Mouse (Mus musculus) limb, embryonic 13.5 days (tissue): ENCODE results near the gene Inppl1. TPM values are rescaled to one million over a fixed set of nuclear protein-coding genes. Genes with fewer than 3 reads are reported as not detected.
A peak's percentile ranks its signal among the peaks of the same experiment; 100 is the strongest.

Source experiments
- ATAC-seq: fragments of 200-750 bp; cut with Nextera tagmentation; 2 replicates; pipeline ENCODE4 v1.8.0; 2017; ENCODE audit warnings: low read depth, moderate number of reproducible peaks, moderate TSS enrichment; ENCODE audit not compliant: low FRiP score
- H3K27ac ChIP-seq: fragments of 300-500 bp; sonication (generic); 2 replicates; pipeline ENCODE4 v1.5.1; 2015; ENCODE audit warnings: inconsistent platforms, mild to moderate bottlenecking, moderate library complexity
- H3K27me3 ChIP-seq: fragments of 300-500 bp; sonication (generic); 2 replicates; pipeline ENCODE4 v1.6.1; 2015; ENCODE audit warnings: mild to moderate bottlenecking, inconsistent platforms
- H3K36me3 ChIP-seq: fragments of 300-500 bp; sonication (generic); 2 replicates; pipeline ENCODE4 v1.6.1; 2015; ENCODE audit warnings: inconsistent platforms, mild to moderate bottlenecking, moderate library complexity
- H3K4me1 ChIP-seq: fragments of 300-500 bp; sonication (generic); 2 replicates; pipeline ENCODE4 v1.6.1; 2015; ENCODE audit warnings: inconsistent platforms
- H3K4me2 ChIP-seq: fragments of 300-500 bp; sonication (generic); replicated peaks from 2 replicates; pipeline ENCODE4 v1.6.1; 2015; ENCODE audit warnings: inconsistent platforms, mild to moderate bottlenecking, moderate library complexity
- H3K4me3 ChIP-seq: fragments of 300-500 bp; sonication (generic); 2 replicates; pipeline ENCODE4 v1.5.1; 2015; ENCODE audit warnings: moderate library complexity, mild to moderate bottlenecking, inconsistent platforms
- H3K9ac ChIP-seq: fragments of 300-500 bp; sonication (generic); 2 replicates; pipeline ENCODE4 v1.6.1; 2015; ENCODE audit warnings: mild to moderate bottlenecking, inconsistent platforms
- H3K9me3 ChIP-seq: fragments of 300-500 bp; sonication (generic); 2 replicates; pipeline ENCODE4 v1.6.1; 2016; ENCODE audit warnings: inconsistent platforms
- WGBS: fragments of 180-500 bp; shearing (Covaris S2); methylation state at CpG from one replicate; pipeline ENCODE4 v1.1.7; 2015; 5-methylcytosine and 5-hydroxymethylcytosine counted together
- polyA plus RNA-seq: library from polyadenylated mRNA; unstranded; fragments of >200 nt; fragmentation: Nextera tagmentation; extraction: Ambion mirVana; gene quantifications from 2 replicates; pipeline ENCODE4 v1.2.1, GENCODE M21; 2015

The Inppl1 gene
- 60.0 and 70.3 TPM in 2 replicates for polyA plus RNA-seq

- peak within 1 kb of the TSS; percentile 99 for H3K27ac ChIP-seq
- ATAC-seq, result peak; percentile 82
- peak within 1 kb of the TSS; percentile 69 for H3K4me2 ChIP-seq
- peak within 1 kb of the TSS; percentile 96 for H3K4me3 ChIP-seq
- H3K36me3 ChIP-seq, result peaks cover 18% of the 10 kb centered on the region
- no peaks in the 10 kb centered on the region for H3K9me3 ChIP-seq
- H3K4me1 ChIP-seq, result peaks cover 36% of the 10 kb centered on the region
- H3K27me3 ChIP-seq, result no peaks in the 10 kb centered on the region
- peak within 1 kb of the TSS; percentile 98 for H3K9ac ChIP-seq
- WGBS, result under 1% methylated on average over 64 of the region's 64 CpGs
These were observed at the start of gene Inppl1 for GRCm38 (mm10) chr7:101837606-101838471. Gene Inppl1 (minus strand): TSS chr7:101838229.

- Histone ChIP-seq H3K4me3 (no peak overlapping the region), H3K27ac (no peak overlapping the region), H3K9ac (no peak overlapping the region), H3K9me3 (no peaks in the 10 kb centered on the region), H3K27me3 (no peaks in the 10 kb centered on the region), H3K4me2 (no peak overlapping the region), H3K4me1 (no peaks in the 10 kb centered on the region), H3K36me3 (no peaks in the 10 kb centered on the region)
- WGBS, result 85% methylated on average over 6 of the region's 6 CpGs
- no peak for ATAC-seq
These were observed 48.2 kb upstream of the Inppl1 start for GRCm38 (mm10) chr7:101886274-101886673.

- no peak overlapping the region for H3K27ac ChIP-seq
- no peak overlapping the region for H3K4me2 ChIP-seq
- WGBS, result 89% methylated on average over 4 of the region's 4 CpGs
- no peaks in the 10 kb centered on the region for H3K4me1 ChIP-seq
- ATAC-seq, result no peak
- H3K4me3 ChIP-seq, result no peak overlapping the region
- H3K36me3 ChIP-seq, result no peaks in the 10 kb centered on the region
- H3K27me3 ChIP-seq, result no peaks in the 10 kb centered on the region
- no peak overlapping the region for H3K9ac ChIP-seq
- no peaks in the 10 kb centered on the region for H3K9me3 ChIP-seq
These were observed 46.1 kb upstream of the Inppl1 start for GRCm38 (mm10) chr7:101884160-101884559.

- Histone ChIP-seq H3K27me3 (no peaks in the 10 kb centered on the region), H3K36me3 (no peaks in the 10 kb centered on the region), H3K4me1 (no peaks in the 10 kb centered on the region), H3K9ac (no peak overlapping the region), H3K4me3 (no peak overlapping the region), H3K9me3 (no peaks in the 10 kb centered on the region), H3K27ac (no peak overlapping the region), H3K4me2 (no peak overlapping the region)
- 67% methylated on average over 9 of the region's 9 CpGs for WGBS
- no peak for ATAC-seq
These were observed 44.6 kb upstream of the Inppl1 start for GRCm38 (mm10) chr7:101882413-101883154.

GRCm38 (mm10) chr7:101880855-101881254 is 42.8 kb upstream of the Inppl1 start:
- ATAC-seq, result no peak
- Histone ChIP-seq H3K27me3 (no peaks in the 10 kb centered on the region), H3K9ac (no peak overlapping the region), H3K36me3 (no peaks in the 10 kb centered on the region), H3K4me1 (no peaks in the 10 kb centered on the region), H3K4me3 (no peak overlapping the region), H3K27ac (no peak overlapping the region), H3K4me2 (no peak overlapping the region), H3K9me3 (no peaks in the 10 kb centered on the region)
- 81% methylated on average over 4 of the region's 4 CpGs for WGBS

GRCm38 (mm10) chr7:101875978-101876377 is 37.9 kb upstream of the Inppl1 start:
- H3K4me2 ChIP-seq, result no peak overlapping the region
- H3K9me3 ChIP-seq, result no peaks in the 10 kb centered on the region
- 76% methylated on average over 1 of the region's 1 CpGs for WGBS
- H3K36me3 ChIP-seq, result no peaks in the 10 kb centered on the region
- H3K9ac ChIP-seq, result no peak overlapping the region
- H3K4me1 ChIP-seq, result no peaks in the 10 kb centered on the region
- H3K27me3 ChIP-seq, result no peaks in the 10 kb centered on the region
- ATAC-seq, result no peak
- H3K4me3 ChIP-seq, result no peak overlapping the region
- no peak overlapping the region for H3K27ac ChIP-seq

GRCm38 (mm10) chr7:101871296-101871695 is 33.3 kb upstream of the Inppl1 start:
- Histone ChIP-seq H3K4me2 (no peak overlapping the region), H3K4me1 (no peaks in the 10 kb centered on the region), H3K27me3 (no peaks in the 10 kb centered on the region), H3K9ac (no peak overlapping the region), H3K4me3 (no peak overlapping the region), H3K27ac (no peak overlapping the region), H3K9me3 (no peaks in the 10 kb centered on the region), H3K36me3 (no peaks in the 10 kb centered on the region)
- ATAC-seq, result no peak
- 91% methylated on average over 3 of the region's 3 CpGs for WGBS

- H3K4me3 ChIP-seq, result no peak within 1 kb of the TSS
- H3K9me3 ChIP-seq, result no peaks in the 10 kb centered on the region
- H3K27ac ChIP-seq, result no peak within 1 kb of the TSS
- no peaks in the 10 kb centered on the region for H3K4me1 ChIP-seq
- H3K27me3 ChIP-seq, result no peaks in the 10 kb centered on the region
- 41% methylated on average over 2 of the region's 2 CpGs for WGBS
- H3K9ac ChIP-seq, result no peak within 1 kb of the TSS
- ATAC-seq, result no peak
- H3K4me2 ChIP-seq, result no peak within 1 kb of the TSS
- no peaks in the 10 kb centered on the region for H3K36me3 ChIP-seq
These were observed 32.6 kb upstream of the Inppl1 start, which contains the start of gene Folr1 for GRCm38 (mm10) chr7:101870629-101871028. Gene Folr1 (minus strand): TSS chr7:101870788.

- Histone ChIP-seq H3K4me2 (no peak overlapping the region), H3K4me1 (no peaks in the 10 kb centered on the region), H3K27ac (no peak overlapping the region), H3K4me3 (no peak overlapping the region), H3K9ac (no peak overlapping the region), H3K36me3 (no peaks in the 10 kb centered on the region), H3K9me3 (no peaks in the 10 kb centered on the region), H3K27me3 (no peaks in the 10 kb centered on the region)
- 67% methylated on average over 7 of the region's 7 CpGs for WGBS
- ATAC-seq, result no peak
These were observed 31.1 kb upstream of the Inppl1 start for GRCm38 (mm10) chr7:101869163-101869500.

- Histone ChIP-seq H3K9me3 (no peaks in the 10 kb centered on the region), H3K4me1 (no peaks in the 10 kb centered on the region), H3K36me3 (no peaks in the 10 kb centered on the region), H3K27ac (no peak overlapping the region), H3K9ac (no peak overlapping the region), H3K27me3 (no peaks in the 10 kb centered on the region), H3K4me2 (no peak overlapping the region), H3K4me3 (no peak overlapping the region)
- no peak for ATAC-seq
- WGBS, result 80% methylated on average over 13 of the region's 13 CpGs
These were observed 30.5 kb upstream of the Inppl1 start for GRCm38 (mm10) chr7:101868241-101869162.

- ATAC-seq, result no peak
- WGBS, result 97% methylated on average over 4 of the region's 4 CpGs
- H3K9me3 ChIP-seq, result no peaks in the 10 kb centered on the region
- H3K4me1 ChIP-seq, result no peaks in the 10 kb centered on the region
- H3K36me3 ChIP-seq, result no peaks in the 10 kb centered on the region
- H3K4me2 ChIP-seq, result no peak overlapping the region
- no peak overlapping the region for H3K4me3 ChIP-seq
- no peak overlapping the region for H3K9ac ChIP-seq
- no peaks in the 10 kb centered on the region for H3K27me3 ChIP-seq
- H3K27ac ChIP-seq, result no peak overlapping the region
These were observed 29.5 kb upstream of the Inppl1 start for GRCm38 (mm10) chr7:101867482-101867881.
